Mouse (Mus musculus): Measurements from ENCODE around the gene Lrrc34. TPM values are rescaled to one million over a fixed set of nuclear protein-coding genes. Genes with fewer than 3 reads are reported as not detected.

Lrrc34 gene
- polyA plus RNA-seq, 1 experiment from 2014 or later: 0.88 TPM

DNA sequence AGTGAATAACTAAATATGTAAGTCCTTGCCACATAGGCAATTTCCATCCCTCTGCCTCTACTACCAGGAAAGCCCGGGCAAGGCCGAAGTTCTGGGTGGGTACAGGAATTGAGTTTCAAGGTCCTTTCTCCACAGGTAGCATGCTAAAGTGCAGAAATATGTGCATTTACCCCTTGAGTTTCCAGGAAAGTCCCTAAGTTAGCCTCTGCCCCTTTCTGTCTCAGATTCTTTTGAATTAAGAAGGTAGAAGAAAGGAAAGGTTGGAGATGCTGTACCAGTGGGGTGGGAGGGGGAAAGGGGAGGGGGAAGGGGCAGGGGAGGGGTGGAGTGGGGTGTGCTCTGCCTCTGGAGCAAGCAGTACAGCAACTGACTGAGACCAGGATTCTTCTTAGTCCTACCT is 797 bp upstream of the Lrrc34 start:
- 94% methylated on average over 2 of the region's 2 CpGs for WGBS

GRCm38 (mm10) chr3:30646761-30647160 is 908 bp downstream of the Lrrc34 start:
- H3K9ac ChIP-seq (ENCODE audit: low read length): no peak overlapping the region
- no peak overlapping the region for H3K4me3 ChIP-seq (ENCODE audit: low read length)
- peaks cover 6% of the 10 kb centered on the region; the same call in 1 of the 2 replicates for H3K4me1 ChIP-seq (ENCODE audit: control insufficient read depth, insufficient read depth, low read length)
- H3K36me3 ChIP-seq (ENCODE audit: control insufficient read depth, insufficient read depth): no peaks in the 10 kb centered on the region
- ATAC-seq (replicated peaks; ENCODE audit: extremely low read depth, insufficient read depth, low FRiP score): no peak
- no peaks in the 10 kb centered on the region for H3K9me3 ChIP-seq (replicated peaks; ENCODE audit: control insufficient read depth, low read length)
- peaks cover 10% of the 10 kb centered on the region for H3K27me3 ChIP-seq (ENCODE audit: control insufficient read depth, insufficient read depth, low read length)
- 54% methylated on average over 8 of the region's 8 CpGs for WGBS
- H3K27ac ChIP-seq (ENCODE audit: low read length): no peak overlapping the region
- no peak overlapping the region for H3K4me2 ChIP-seq (ENCODE audit: low read depth, low read length)

More for the DNA sequence above, 797 bp upstream of the Lrrc34 start:
- Histone ChIP-seq H3K36me3 (ENCODE audit: control insufficient read depth, insufficient read depth) (no peaks in the 10 kb centered on the region), H3K27me3 (ENCODE audit: control insufficient read depth, insufficient read depth, low read length) (peaks cover 13% of the 10 kb centered on the region), H3K9me3 (replicated peaks; ENCODE audit: control insufficient read depth, low read length) (no peaks in the 10 kb centered on the region), H3K4me1 (ENCODE audit: control insufficient read depth, insufficient read depth, low read length) (peaks cover 6% of the 10 kb centered on the region; the same call in 1 of the 2 replicates), H3K4me2 (ENCODE audit: low read depth, low read length) (no peak overlapping the region), H3K4me3 (ENCODE audit: low read length) (no peak overlapping the region), H3K27ac (ENCODE audit: low read length) (no peak overlapping the region), H3K9ac (ENCODE audit: low read length) (no peak overlapping the region)
- ATAC-seq (replicated peaks; ENCODE audit: extremely low read depth, insufficient read depth, low FRiP score): no peak

- no peak for ATAC-seq (replicated peaks; ENCODE audit: extremely low read depth, insufficient read depth, low FRiP score)
- H3K27me3 ChIP-seq (ENCODE audit: control insufficient read depth, insufficient read depth, low read length): peaks cover 4% of the 10 kb centered on the region
- H3K36me3 ChIP-seq (ENCODE audit: control insufficient read depth, insufficient read depth): no peaks in the 10 kb centered on the region
- no peak within 1 kb of the TSS for H3K27ac ChIP-seq (ENCODE audit: low read length)
- 61% methylated on average over 2 of the region's 2 CpGs for WGBS
- no peak within 1 kb of the TSS for H3K4me3 ChIP-seq (ENCODE audit: low read length)
- H3K9ac ChIP-seq (ENCODE audit: low read length): no peak within 1 kb of the TSS
- no peak within 1 kb of the TSS for H3K4me2 ChIP-seq (ENCODE audit: low read depth, low read length)
- H3K4me1 ChIP-seq (ENCODE audit: control insufficient read depth, insufficient read depth, low read length): peaks cover 3% of the 10 kb centered on the region; the same call in 1 of the 2 replicates
- H3K9me3 ChIP-seq (replicated peaks; ENCODE audit: control insufficient read depth, low read length): no peaks in the 10 kb centered on the region
Observed at GRCm38 (mm10) chr3:30644207-30644606, 3.5 kb downstream of the Lrrc34 start, which contains the start of gene Lrriq4. Lrriq4 (plus strand) TSS chr3:30644507.

- Histone ChIP-seq H3K27me3 (ENCODE audit: control insufficient read depth, insufficient read depth, low read length) (no peaks in the 10 kb centered on the region), H3K9ac (ENCODE audit: low read length) (no peak overlapping the region), H3K4me1 (ENCODE audit: control insufficient read depth, insufficient read depth, low read length) (no peaks in the 10 kb centered on the region), H3K9me3 (replicated peaks; ENCODE audit: control insufficient read depth, low read length) (no peaks in the 10 kb centered on the region), H3K36me3 (ENCODE audit: control insufficient read depth, insufficient read depth) (no peaks in the 10 kb centered on the region), H3K4me3 (ENCODE audit: low read length) (no peak overlapping the region), H3K27ac (ENCODE audit: low read length) (no peak overlapping the region), H3K4me2 (ENCODE audit: low read depth, low read length) (no peak overlapping the region)
- WGBS: 73% methylated on average over 4 of the region's 4 CpGs
- ATAC-seq (replicated peaks; ENCODE audit: extremely low read depth, insufficient read depth, low FRiP score): no peak
Observed at GRCm38 (mm10) chr3:30635629-30636028, 12.0 kb downstream of the Lrrc34 start.

GRCm38 (mm10) chr3:30633681-30634080 is 14.0 kb downstream of the Lrrc34 start:
- no peaks in the 10 kb centered on the region for H3K27me3 ChIP-seq (ENCODE audit: control insufficient read depth, insufficient read depth, low read length)
- WGBS: 48% methylated on average over 3 of the region's 3 CpGs
- H3K36me3 ChIP-seq (ENCODE audit: control insufficient read depth, insufficient read depth): no peaks in the 10 kb centered on the region
- ATAC-seq (replicated peaks; ENCODE audit: extremely low read depth, insufficient read depth, low FRiP score): no peak
- H3K4me2 ChIP-seq (ENCODE audit: low read depth, low read length): no peak overlapping the region
- H3K27ac ChIP-seq (ENCODE audit: low read length): no peak overlapping the region
- H3K4me1 ChIP-seq (ENCODE audit: control insufficient read depth, insufficient read depth, low read length): no peaks in the 10 kb centered on the region
- no peak overlapping the region for H3K9ac ChIP-seq (ENCODE audit: low read length)
- H3K4me3 ChIP-seq (ENCODE audit: low read length): no peak overlapping the region
- no peaks in the 10 kb centered on the region for H3K9me3 ChIP-seq (replicated peaks; ENCODE audit: control insufficient read depth, low read length)

DNA sequence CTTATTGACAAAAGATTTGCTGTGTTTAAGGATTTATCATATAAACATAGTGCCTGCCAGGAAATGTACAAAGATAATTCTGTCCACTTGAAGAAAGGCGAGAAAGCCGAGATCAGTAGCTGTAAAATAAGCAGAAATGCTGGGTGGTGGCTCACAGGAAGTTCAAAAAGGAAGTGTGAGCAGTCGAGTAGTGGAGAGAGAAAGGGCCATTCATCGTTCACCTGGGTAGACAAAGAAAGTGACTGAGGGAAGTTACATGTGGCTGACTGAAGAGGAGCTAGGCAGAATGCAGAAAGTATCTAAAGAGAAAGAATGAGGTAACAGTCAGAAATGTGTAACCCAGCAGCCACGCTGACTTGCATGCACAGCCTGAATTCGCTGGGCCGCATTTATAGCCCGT is 27.5 kb downstream of the Lrrc34 start:
- Histone ChIP-seq H3K4me2 (ENCODE audit: low read depth, low read length) (no peak overlapping the region), H3K36me3 (ENCODE audit: control insufficient read depth, insufficient read depth) (peaks cover 28% of the 10 kb centered on the region), H3K27ac (ENCODE audit: low read length) (no peak overlapping the region), H3K4me3 (ENCODE audit: low read length) (no peak overlapping the region), H3K27me3 (ENCODE audit: control insufficient read depth, insufficient read depth, low read length) (no peaks in the 10 kb centered on the region), H3K9ac (ENCODE audit: low read length) (no peak overlapping the region), H3K9me3 (replicated peaks; ENCODE audit: control insufficient read depth, low read length) (no peaks in the 10 kb centered on the region), H3K4me1 (ENCODE audit: control insufficient read depth, insufficient read depth, low read length) (0 out of 2 replicates have a peak, but pooled peaks cover 2% of the 10 kb centered on the region)
- 74% methylated on average over 8 of the region's 8 CpGs for WGBS
- no peak for ATAC-seq (replicated peaks; ENCODE audit: extremely low read depth, insufficient read depth, low FRiP score)

DNA sequence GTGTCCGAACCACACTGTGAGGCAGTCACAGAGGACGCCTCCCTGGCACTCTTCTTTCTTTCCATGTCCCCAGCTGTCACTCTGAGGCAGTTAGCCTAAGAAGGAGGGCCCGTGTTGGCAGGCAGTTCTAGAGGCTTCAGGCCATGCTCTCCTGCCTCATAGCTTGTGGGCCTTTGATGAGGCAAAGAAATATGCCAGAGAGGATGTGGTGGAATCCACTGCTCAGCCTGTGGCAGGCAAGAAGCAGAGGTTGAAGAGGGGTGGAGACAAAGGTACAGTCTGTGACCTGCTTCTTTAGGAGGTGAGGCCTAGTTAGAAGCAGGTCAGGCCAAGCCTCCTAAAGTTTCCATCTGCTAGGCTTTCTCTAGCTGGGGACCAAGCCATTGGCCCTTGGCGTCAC is 36.7 kb downstream of the Lrrc34 start:
- no peak for ATAC-seq (replicated peaks; ENCODE audit: extremely low read depth, insufficient read depth, low FRiP score)
- Histone ChIP-seq H3K9ac (ENCODE audit: low read length) (no peak overlapping the region), H3K4me2 (ENCODE audit: low read depth, low read length) (no peak overlapping the region), H3K36me3 (ENCODE audit: control insufficient read depth, insufficient read depth) (peaks cover 71% of the 10 kb centered on the region), H3K27me3 (ENCODE audit: control insufficient read depth, insufficient read depth, low read length) (no peaks in the 10 kb centered on the region), H3K4me3 (ENCODE audit: low read length) (no peak overlapping the region), H3K9me3 (replicated peaks; ENCODE audit: control insufficient read depth, low read length) (no peaks in the 10 kb centered on the region), H3K4me1 (ENCODE audit: control insufficient read depth, insufficient read depth, low read length) (no peaks in the 10 kb centered on the region), H3K27ac (ENCODE audit: low read length) (no peak overlapping the region)
- 93% methylated on average over 4 of the region's 4 CpGs for WGBS

DNA sequence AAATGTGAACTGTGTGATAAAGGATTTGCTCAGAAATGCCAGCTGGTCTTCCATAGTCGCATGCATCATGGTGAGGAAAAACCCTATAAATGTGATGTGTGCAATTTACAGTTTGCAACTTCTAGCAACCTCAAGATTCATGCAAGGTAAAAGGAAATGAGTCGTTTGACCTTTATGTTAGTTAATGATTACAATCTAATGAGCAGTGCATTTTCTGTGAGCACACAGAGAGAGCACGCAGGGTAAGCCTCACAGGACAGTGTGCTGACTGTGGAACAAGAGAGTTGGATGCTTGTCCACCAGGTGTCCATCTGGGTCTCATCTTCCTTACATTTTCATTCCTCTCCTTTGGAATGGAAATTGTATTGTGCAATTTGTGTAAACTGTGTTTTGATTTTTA is 38.7 kb downstream of the Lrrc34 start:
- Histone ChIP-seq H3K4me1 (ENCODE audit: control insufficient read depth, insufficient read depth, low read length) (no peaks in the 10 kb centered on the region), H3K27ac (ENCODE audit: low read length) (no peak overlapping the region), H3K4me3 (ENCODE audit: low read length) (no peak overlapping the region), H3K27me3 (ENCODE audit: control insufficient read depth, insufficient read depth, low read length) (no peaks in the 10 kb centered on the region), H3K9me3 (replicated peaks; ENCODE audit: control insufficient read depth, low read length) (no peaks in the 10 kb centered on the region), H3K4me2 (ENCODE audit: low read depth, low read length) (no peak overlapping the region), H3K9ac (ENCODE audit: low read length) (no peak overlapping the region), H3K36me3 (ENCODE audit: control insufficient read depth, insufficient read depth) (peaks cover 63% of the 10 kb centered on the region)
- WGBS: 87% methylated on average over 3 of the region's 3 CpGs
- no peak for ATAC-seq (replicated peaks; ENCODE audit: extremely low read depth, insufficient read depth, low FRiP score)

DNA sequence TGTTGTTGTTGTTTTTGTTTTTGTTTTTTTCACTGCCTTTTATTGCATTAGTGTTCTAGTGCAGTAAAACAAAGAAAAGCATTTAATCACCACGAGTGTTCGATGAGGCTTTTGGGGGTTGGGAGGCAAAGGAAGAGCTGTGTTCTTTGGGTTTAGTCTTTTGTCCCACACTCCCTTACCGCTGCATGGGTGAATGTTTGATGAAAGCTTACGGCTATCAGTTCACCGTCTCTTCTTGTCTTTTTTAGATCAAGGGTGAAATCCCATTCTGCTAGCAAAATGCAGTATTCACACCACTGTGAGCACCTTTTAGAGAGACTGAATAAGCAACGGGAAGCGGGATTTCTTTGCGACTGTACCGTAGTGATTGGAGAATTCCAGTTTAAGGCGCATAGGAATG is 44.4 kb downstream of the Lrrc34 start:
- Histone ChIP-seq H3K9ac (ENCODE audit: low read length) (peak overlapping the region; percentile 98), H3K27ac (ENCODE audit: low read length) (no peak overlapping the region), H3K4me2 (ENCODE audit: low read depth, low read length) (peak overlapping the region; percentile 82), H3K4me3 (ENCODE audit: low read length) (peak overlapping the region; percentile 99), H3K27me3 (ENCODE audit: control insufficient read depth, insufficient read depth, low read length) (no peaks in the 10 kb centered on the region), H3K36me3 (ENCODE audit: control insufficient read depth, insufficient read depth) (peaks cover 24% of the 10 kb centered on the region), H3K4me1 (ENCODE audit: control insufficient read depth, insufficient read depth, low read length) (peaks cover 21% of the 10 kb centered on the region), H3K9me3 (replicated peaks; ENCODE audit: control insufficient read depth, low read length) (no peaks in the 10 kb centered on the region)
- WGBS: 41% methylated on average over 10 of the region's 10 CpGs
- ATAC-seq (replicated peaks; ENCODE audit: extremely low read depth, insufficient read depth, low FRiP score): no peak
